Mouse (Mus musculus): Measurements from ENCODE around the gene Tapbpl.

DNA sequence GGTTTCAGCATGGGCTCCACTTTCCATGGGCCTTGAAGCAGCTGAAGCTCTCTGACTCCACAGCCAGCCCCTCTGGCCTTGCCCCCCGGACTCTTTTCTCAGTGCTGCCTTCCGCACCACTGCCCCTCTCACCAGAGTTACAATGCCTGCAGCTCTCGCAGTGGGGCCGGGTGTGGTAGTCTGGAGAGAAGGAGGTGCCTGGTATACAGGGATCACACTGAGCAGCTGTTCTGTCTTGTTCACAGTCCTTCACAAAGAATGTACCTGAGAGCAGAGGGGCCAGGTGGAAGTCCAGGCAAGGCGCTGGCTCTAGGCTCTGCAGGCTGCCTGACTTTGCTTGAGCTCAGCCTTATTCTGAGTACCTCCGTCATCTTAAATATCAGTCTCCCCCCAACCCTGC lies 4.7 kb upstream of the Tapbpl start:
- TF ChIP-seq POLR2A (IDR thresholded peaks at IDR 0.05; ENCODE audit: extremely low read depth, insufficient read depth, low read length) (no peak), CTCF (IDR thresholded peaks at IDR 0.05; ENCODE audit: extremely low read depth, insufficient read depth, low read length) (no peak)

Data from cortical plate, adult 2 months (tissue).